Mouse (Mus musculus) heart, embryonic 15.5 days (tissue): Measurements from ENCODE around the gene Usp40. TPM values are rescaled to one million over a fixed set of nuclear protein-coding genes. Genes with fewer than 3 reads are reported as not detected.
"Not testable (repeated sequence)": the region's sequence is repeated elsewhere in the genome, so short reads cannot be mapped to it uniquely, and the experiment has no call there.

Source experiments
- ATAC-seq: fragments of 200-750 bp; cut with Nextera tagmentation; replicated peaks from 2 replicates; pipeline ENCODE4 v1.8.0; 2017; ENCODE audit warnings: low read depth, moderate TSS enrichment; ENCODE audit not compliant: insufficient number of reproducible peaks, insufficient read depth, low FRiP score
- H3K27ac ChIP-seq: fragments of 300-500 bp; sonication (generic); 2 replicates; pipeline ENCODE4 v1.5.1; 2015; ENCODE audit warnings: mild to moderate bottlenecking, inconsistent platforms
- H3K27me3 ChIP-seq: fragments of 300-500 bp; sonication (generic); 2 replicates; pipeline ENCODE4 v1.6.1; 2015; ENCODE audit warnings: inconsistent platforms
- H3K36me3 ChIP-seq: fragments of 300-500 bp; sonication (generic); 2 replicates; pipeline ENCODE4 v1.6.1; 2015; ENCODE audit warnings: mild to moderate bottlenecking, inconsistent platforms
- H3K4me1 ChIP-seq: fragments of 300-500 bp; sonication (generic); replicated peaks from 2 replicates; pipeline ENCODE4 v1.6.1; 2015; ENCODE audit warnings: inconsistent platforms
- H3K4me2 ChIP-seq: fragments of 300-500 bp; sonication (generic); 2 replicates; pipeline ENCODE4 v1.6.1; 2015; ENCODE audit warnings: inconsistent platforms, mild to moderate bottlenecking, moderate library complexity
- H3K4me3 ChIP-seq: fragments of 300-500 bp; sonication (generic); 2 replicates; pipeline ENCODE4 v1.5.1; 2015; ENCODE audit warnings: mild to moderate bottlenecking, inconsistent platforms
- H3K9ac ChIP-seq: fragments of 300-500 bp; sonication (generic); 2 replicates; pipeline ENCODE4 v1.6.1; 2015; ENCODE audit warnings: mild to moderate bottlenecking, inconsistent platforms
- H3K9me3 ChIP-seq: fragments of 300-500 bp; sonication (generic); replicated peaks from 2 replicates; pipeline ENCODE4 v1.6.1; 2016; ENCODE audit warnings: inconsistent platforms
- WGBS: fragments of 180-500 bp; shearing (Covaris S2); methylation state at CpG from one replicate; pipeline ENCODE4 v1.1.7; 2015; ENCODE audit warnings: mixed read lengths; 5-methylcytosine and 5-hydroxymethylcytosine counted together
- polyA plus RNA-seq: library from polyadenylated mRNA; unstranded; fragments of >200 nt; fragmentation: Nextera tagmentation; extraction: Ambion mirVana; gene quantifications from 2 replicates; pipeline ENCODE4 v1.2.1, GENCODE M21; 2015

The Usp40 gene
- polyA plus RNA-seq: 27.7 and 29.1 TPM in 2 replicates

GRCm38 (mm10) chr1:88008211-88008697 lies at the start of gene Usp40:
Usp40 (minus strand) TSS chr1:88008551.
- Histone ChIP-seq H3K9me3 (no peaks in the 10 kb centered on the region), H3K4me1 (peaks cover 2% of the 10 kb centered on the region; the same call in 1 of the 2 replicates), H3K27ac (peak within 1 kb of the TSS; percentile 94), H3K4me3 (peak within 1 kb of the TSS; percentile 87), H3K9ac (peak within 1 kb of the TSS; percentile 89), H3K4me2 (peak within 1 kb of the TSS; percentile 69), H3K27me3 (no peaks in the 10 kb centered on the region), H3K36me3 (peaks cover 14% of the 10 kb centered on the region; the same call in 1 of the 2 replicates)
- WGBS: under 1% methylated on average over 45 of the region's 45 CpGs
- peak; percentile 91 for ATAC-seq

GRCm38 (mm10) chr1:88055088-88055487 lies 46.7 kb upstream of the Usp40 start, which contains the start of gene Ugt1a10:
Ugt1a10 (plus strand) TSS chr1:88055388.
- 83% methylated on average over 1 of the region's 1 CpGs for WGBS
- Histone ChIP-seq H3K27ac (no peak within 1 kb of the TSS), H3K9ac (no peak within 1 kb of the TSS), H3K4me1 (no peaks in the 10 kb centered on the region), H3K27me3 (no peaks in the 10 kb centered on the region), H3K4me3 (no peak within 1 kb of the TSS), H3K36me3 (no peaks in the 10 kb centered on the region), H3K4me2 (no peak within 1 kb of the TSS), H3K9me3 (no peaks in the 10 kb centered on the region)
- ATAC-seq: no peak

GRCm38 (mm10) chr1:88047408-88047807 lies 39.1 kb upstream of the Usp40 start:
- not testable (repeated sequence) for H3K36me3 ChIP-seq, H3K4me2 ChIP-seq, ATAC-seq, H3K9ac ChIP-seq, H3K4me1 ChIP-seq, H3K27ac ChIP-seq, H3K9me3 ChIP-seq, H3K27me3 ChIP-seq, H3K4me3 ChIP-seq
- 84% methylated on average over 2 of the region's 2 CpGs for WGBS

GRCm38 (mm10) chr1:88044832-88045437 lies 36.6 kb upstream of the Usp40 start:
- H3K4me2 ChIP-seq, H3K4me1 ChIP-seq, H3K9ac ChIP-seq, H3K27ac ChIP-seq, H3K36me3 ChIP-seq, ATAC-seq, H3K27me3 ChIP-seq, H3K9me3 ChIP-seq, H3K4me3 ChIP-seq: not testable (repeated sequence)
- 63% methylated on average over 4 of the region's 5 CpGs for WGBS

GRCm38 (mm10) chr1:88043044-88043443 lies 34.7 kb upstream of the Usp40 start:
- WGBS: 59% methylated on average over 1 of the region's 2 CpGs
- not testable (repeated sequence) for H3K36me3 ChIP-seq

GRCm38 (mm10) chr1:88025244-88025643 lies 16.9 kb upstream of the Usp40 start:
- H3K4me3 ChIP-seq, H3K9me3 ChIP-seq, H3K27ac ChIP-seq, H3K9ac ChIP-seq, H3K27me3 ChIP-seq, H3K4me2 ChIP-seq, ATAC-seq, H3K36me3 ChIP-seq, H3K4me1 ChIP-seq: not testable (repeated sequence)
- WGBS: 65% methylated on average over 3 of the region's 3 CpGs

More at GRCm38 (mm10) chr1:88043044-88043443, 34.7 kb upstream of the Usp40 start:
- not testable (repeated sequence) for H3K27me3 ChIP-seq, H3K9ac ChIP-seq, H3K4me3 ChIP-seq, H3K4me1 ChIP-seq, ATAC-seq, H3K9me3 ChIP-seq, H3K27ac ChIP-seq, H3K4me2 ChIP-seq

GRCm38 (mm10) chr1:88015371-88015770 lies 7.0 kb upstream of the Usp40 start:
- Histone ChIP-seq H3K27ac (no peak overlapping the region), H3K9ac (no peak overlapping the region), H3K27me3 (no peaks in the 10 kb centered on the region), H3K4me1 (no peaks in the 10 kb centered on the region), H3K4me3 (no peak overlapping the region), H3K9me3 (no peaks in the 10 kb centered on the region), H3K4me2 (no peak overlapping the region), H3K36me3 (no peaks in the 10 kb centered on the region; the same call in 1 of the 2 replicates)
- no peak for ATAC-seq
- 81% methylated on average over 6 of the region's 6 CpGs for WGBS

GRCm38 (mm10) chr1:88014671-88015070 lies 6.3 kb upstream of the Usp40 start:
- Histone ChIP-seq H3K4me2 (no peak overlapping the region), H3K27me3 (no peaks in the 10 kb centered on the region), H3K4me3 (no peak overlapping the region), H3K9ac (no peak overlapping the region), H3K4me1 (no peaks in the 10 kb centered on the region), H3K36me3 (no peaks in the 10 kb centered on the region; the same call in 1 of the 2 replicates), H3K27ac (no peak overlapping the region), H3K9me3 (no peaks in the 10 kb centered on the region)
- no peak for ATAC-seq
- 91% methylated on average over 4 of the region's 4 CpGs for WGBS

- WGBS: 85% methylated on average over 4 of the region's 4 CpGs
- no peak overlapping the region for H3K9ac ChIP-seq
- no peak overlapping the region for H3K4me2 ChIP-seq
- no peaks in the 10 kb centered on the region for H3K4me1 ChIP-seq
- no peaks in the 10 kb centered on the region; the same call in 1 of the 2 replicates for H3K36me3 ChIP-seq
- H3K27me3 ChIP-seq: no peaks in the 10 kb centered on the region
- ATAC-seq: no peak
- no peak overlapping the region for H3K27ac ChIP-seq
- H3K4me3 ChIP-seq: no peak overlapping the region
- H3K9me3 ChIP-seq: no peaks in the 10 kb centered on the region
Observed at GRCm38 (mm10) chr1:88014194-88014593, 5.8 kb upstream of the Usp40 start.

- Histone ChIP-seq H3K27ac (no peak overlapping the region), H3K9ac (no peak overlapping the region), H3K4me3 (no peak overlapping the region), H3K9me3 (no peaks in the 10 kb centered on the region), H3K4me1 (peaks cover 1% of the 10 kb centered on the region; the same call in 1 of the 2 replicates), H3K36me3 (no peaks in the 10 kb centered on the region; the same call in 1 of the 2 replicates), H3K4me2 (no peak overlapping the region), H3K27me3 (no peaks in the 10 kb centered on the region)
- ATAC-seq: no peak
- 78% methylated on average over 3 of the region's 3 CpGs for WGBS
Observed at GRCm38 (mm10) chr1:88013726-88014125, 5.4 kb upstream of the Usp40 start.

GRCm38 (mm10) chr1:88009521-88009920 lies 1.2 kb upstream of the Usp40 start:
- H3K4me1 ChIP-seq: peaks cover 2% of the 10 kb centered on the region; the same call in 1 of the 2 replicates
- peaks cover 3% of the 10 kb centered on the region; the same call in 1 of the 2 replicates for H3K36me3 ChIP-seq
- H3K27ac ChIP-seq: no peak overlapping the region
- H3K4me3 ChIP-seq: no peak overlapping the region
- H3K9ac ChIP-seq: no peak overlapping the region
- no peaks in the 10 kb centered on the region for H3K27me3 ChIP-seq
- ATAC-seq: no peak
- H3K4me2 ChIP-seq: no peak overlapping the region
- no peaks in the 10 kb centered on the region for H3K9me3 ChIP-seq
- WGBS: 71% methylated on average over 3 of the region's 3 CpGs

- peaks cover 10% of the 10 kb centered on the region; the same call in 1 of the 2 replicates for H3K36me3 ChIP-seq
- H3K27ac ChIP-seq: peak overlapping the region; percentile 94; the same call in 1 of the 2 replicates
- peak overlapping the region; percentile 87 for H3K4me3 ChIP-seq
- no peaks in the 10 kb centered on the region for H3K27me3 ChIP-seq
- H3K4me2 ChIP-seq: peak overlapping the region; percentile 69
- H3K9ac ChIP-seq: peak overlapping the region; percentile 89
- no peak for ATAC-seq
- H3K4me1 ChIP-seq: peaks cover 2% of the 10 kb centered on the region; the same call in 1 of the 2 replicates
- WGBS: 47% methylated on average over 4 of the region's 4 CpGs
- H3K9me3 ChIP-seq: no peaks in the 10 kb centered on the region
Observed at GRCm38 (mm10) chr1:88008735-88009134, 384 bp upstream of the Usp40 start.
